Mouse (Mus musculus) left cerebral cortex, adult 8-10 months (tissue): ENCODE data around the gene Cep104. TPM values are rescaled to one million over a fixed set of nuclear protein-coding genes. Genes with fewer than 3 reads are reported as not detected.
A peak's percentile ranks its signal among the peaks of the same experiment; 100 is the strongest.

Experiments
- DNase-seq, 2 experiments: peaks; one replicate each; pipeline ENCODE4 v3.0.0; 2022; ENCODE audit warnings: low spot score in 2 of 2
- total RNA-seq, 4 experiments: library from RNA; stranded (reverse); gene quantifications; 2 replicates each; pipeline ENCODE4 v1.2.4; 2022

Gene Cep104
- total RNA-seq, 4 experiments from 2014 or later = 28.4 to 35.3 (median 32.8) TPM

DNA sequence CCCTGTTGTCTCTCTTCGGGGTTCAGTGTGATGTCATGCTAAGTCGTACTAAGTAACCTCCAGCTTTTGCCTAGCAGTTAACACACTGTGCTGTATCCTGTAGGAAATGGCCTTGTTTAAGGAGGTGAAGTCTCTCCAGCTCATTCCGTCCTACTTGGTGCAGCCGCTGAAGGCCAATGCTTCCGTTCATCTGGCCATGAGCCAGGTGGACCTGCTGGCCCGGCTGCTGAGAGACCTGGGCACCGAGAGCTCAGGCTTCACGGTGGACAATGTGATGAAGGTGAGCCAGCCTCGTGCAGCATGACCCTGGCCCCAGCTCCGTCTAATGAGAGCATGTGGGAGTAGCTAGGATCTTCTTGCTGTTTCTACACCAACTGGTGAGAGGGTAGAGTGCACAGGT is 17.7 kb downstream of the Cep104 start:
- no peak for DNase-seq

- no peak for DNase-seq
These were observed 18.5 kb downstream of the Cep104 start for GRCm38 (mm10) chr4:153993505-153993904.

- peak in 1 of 2 experiments; percentile 42 for DNase-seq
These were observed 30.5 kb downstream of the Cep104 start for GRCm38 (mm10) chr4:154005488-154005887.

DNA sequence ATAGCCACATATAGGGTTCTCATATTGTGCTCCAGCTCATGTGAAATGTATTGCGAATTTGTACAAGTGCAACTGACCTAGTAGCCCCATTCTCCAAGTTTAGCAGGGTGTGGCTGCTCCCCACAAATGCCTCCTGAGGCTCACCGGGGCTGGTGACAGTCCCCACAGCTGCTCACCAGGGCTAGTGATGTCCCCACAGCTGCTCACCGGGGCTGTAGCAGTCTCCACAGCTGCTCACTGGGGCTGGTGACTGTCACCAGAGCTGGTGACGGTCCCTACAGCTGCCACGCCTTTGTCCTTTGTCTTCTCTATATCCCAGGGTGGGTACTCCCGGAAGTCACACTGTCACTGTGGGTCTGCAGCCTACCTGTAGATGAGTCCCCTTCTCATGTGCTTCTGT is 31.3 kb downstream of the Cep104 start:
- no peak for DNase-seq

DNA sequence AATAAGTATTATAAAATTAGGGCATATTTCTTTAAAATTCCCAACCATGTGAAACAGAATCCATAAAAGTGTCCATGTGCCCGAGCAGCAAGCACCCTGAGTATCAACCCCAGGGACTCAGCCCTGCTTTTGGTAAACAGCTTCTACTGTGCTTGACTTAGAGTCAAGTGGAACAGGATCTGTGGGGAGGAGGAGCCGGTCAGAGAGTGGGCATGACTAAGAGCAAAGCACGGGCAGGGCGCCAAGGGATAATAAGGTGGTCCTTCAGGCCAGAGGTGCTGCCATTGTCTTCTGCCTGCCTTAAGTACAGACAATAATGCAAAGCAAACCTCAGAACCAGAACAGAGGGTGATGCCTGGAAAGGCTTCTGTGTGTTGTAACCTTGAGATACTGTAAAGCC is 32.8 kb downstream of the Cep104 start:
- DNase-seq = no peak

- no peak for DNase-seq
These were observed 36.1 kb downstream of the Cep104 start for GRCm38 (mm10) chr4:154010907-154011645.

DNA sequence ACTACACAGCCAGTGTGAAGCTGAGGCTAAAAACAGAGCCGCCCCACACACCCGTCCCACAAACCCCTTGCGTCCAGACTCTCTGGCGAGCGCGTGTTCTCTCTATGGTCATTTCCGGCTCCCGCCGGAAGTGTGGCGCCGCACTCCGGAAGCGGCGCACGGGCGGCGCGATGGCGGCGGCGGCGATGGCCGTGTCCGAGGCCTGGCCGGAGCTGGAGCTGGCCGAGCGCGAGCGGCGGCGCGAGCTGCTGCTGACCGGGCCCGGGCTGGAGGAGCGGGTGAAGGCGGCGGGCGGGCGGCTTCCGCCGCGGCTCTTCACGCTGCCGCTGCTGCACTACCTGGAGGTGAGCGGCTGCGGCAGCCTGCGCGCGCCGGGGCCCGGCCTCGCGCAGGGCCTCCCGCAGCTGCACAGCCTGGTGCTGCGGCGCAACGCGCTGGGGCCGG is 36.7 kb downstream of the Cep104 start, which contains the start of gene Lrrc47:
TSS of gene Lrrc47 (plus strand) at position 86 of the 444 bp plus-strand sequence.
- peak; percentile 72 to 81 for DNase-seq

- no peak for DNase-seq
These were observed 37.3 kb downstream of the Cep104 start for GRCm38 (mm10) chr4:154012132-154012882.

DNA sequence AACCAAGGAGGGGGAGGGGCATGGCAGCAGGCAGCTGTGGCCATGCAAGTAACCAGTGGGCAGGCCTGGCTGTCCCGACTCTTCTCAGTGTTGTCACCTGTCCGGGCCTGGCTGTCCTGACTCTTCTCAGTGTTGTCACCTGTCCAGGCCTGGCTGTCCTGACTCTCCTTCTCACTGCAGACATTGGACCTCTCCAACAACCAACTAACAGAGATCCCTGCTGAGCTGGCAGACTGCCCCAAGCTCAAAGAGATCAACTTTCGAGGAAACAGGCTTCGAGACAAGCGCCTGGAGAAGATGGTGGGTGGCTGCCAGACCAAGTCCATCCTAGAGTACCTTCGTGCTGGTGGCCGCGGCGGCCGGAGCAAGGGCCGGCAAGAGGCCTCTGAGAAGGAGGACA is 40.5 kb downstream of the Cep104 start:
- no peak for DNase-seq

DNA sequence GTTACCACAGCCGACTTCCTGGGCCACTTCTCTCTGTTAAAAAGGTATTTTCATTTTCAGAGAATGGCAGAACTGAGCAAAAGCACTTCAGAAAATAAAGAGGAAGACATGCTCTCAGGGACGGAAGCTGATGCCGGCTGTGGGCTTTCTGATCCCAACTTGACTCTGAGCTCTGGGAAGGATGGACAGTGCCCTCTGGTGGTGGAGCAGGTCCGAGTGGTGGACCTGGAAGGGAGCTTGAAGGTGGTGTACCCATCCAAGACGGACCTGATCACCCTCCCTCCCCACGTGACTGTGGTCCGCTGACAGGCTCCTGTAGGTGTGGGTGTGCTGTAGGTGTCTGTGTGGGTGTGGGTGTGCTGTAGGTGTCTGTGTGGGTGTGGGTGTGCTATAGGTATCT is 44.6 kb downstream of the Cep104 start:
- peak in 1 of 2 experiments; percentile 48 for DNase-seq

DNA sequence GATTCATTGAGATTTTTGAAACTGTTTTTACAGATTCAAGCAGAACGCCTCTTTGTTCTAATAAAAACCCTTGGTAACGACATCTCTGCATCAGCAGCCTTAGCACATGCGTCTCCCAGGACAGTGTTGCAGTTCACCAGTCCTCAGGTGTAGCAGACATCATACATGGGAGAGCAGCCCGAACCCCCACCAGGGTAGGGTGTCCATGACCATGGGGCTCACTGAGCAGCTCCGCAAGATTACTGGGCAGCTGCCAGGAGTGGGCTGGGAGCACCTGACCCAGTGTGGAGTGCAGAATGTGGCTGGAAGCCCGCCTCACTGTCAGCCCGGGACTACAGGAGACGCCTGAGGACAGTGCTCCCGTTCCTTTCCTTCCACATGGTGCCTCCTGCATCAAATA is 46.4 kb downstream of the Cep104 start:
- no peak for DNase-seq

DNA sequence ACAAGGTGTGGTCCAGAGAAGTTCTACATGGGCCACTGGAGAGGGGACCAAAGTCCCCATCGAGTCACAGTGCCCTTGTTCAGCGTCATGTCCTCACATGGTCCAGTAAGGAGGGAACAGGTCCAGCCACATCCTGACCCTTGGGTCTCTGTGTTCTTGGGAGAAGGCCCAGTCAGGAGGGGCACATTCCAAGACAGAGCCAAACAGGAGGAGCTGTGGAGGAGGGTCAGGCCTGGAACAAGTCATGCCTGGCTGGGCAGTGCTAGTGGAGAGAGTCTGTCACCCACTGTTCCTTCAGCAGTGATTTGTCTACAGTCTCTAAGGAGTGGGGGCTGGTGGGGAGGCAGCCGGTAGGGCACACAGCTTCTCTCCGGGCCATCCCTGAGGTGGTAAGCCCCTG is 47.4 kb downstream of the Cep104 start:
- no peak for DNase-seq

GRCm38 (mm10) chr4:154022844-154023243 is 47.9 kb downstream of the Cep104 start:
- no peak for DNase-seq

- peak in 1 of 2 experiments; percentile 71 for DNase-seq
These were observed 49.0 kb downstream of the Cep104 start for GRCm38 (mm10) chr4:154023754-154024601.

- peak in 1 of 2 experiments; percentile 49 for DNase-seq
These were observed 49.9 kb downstream of the Cep104 start for GRCm38 (mm10) chr4:154024729-154025521.

DNA sequence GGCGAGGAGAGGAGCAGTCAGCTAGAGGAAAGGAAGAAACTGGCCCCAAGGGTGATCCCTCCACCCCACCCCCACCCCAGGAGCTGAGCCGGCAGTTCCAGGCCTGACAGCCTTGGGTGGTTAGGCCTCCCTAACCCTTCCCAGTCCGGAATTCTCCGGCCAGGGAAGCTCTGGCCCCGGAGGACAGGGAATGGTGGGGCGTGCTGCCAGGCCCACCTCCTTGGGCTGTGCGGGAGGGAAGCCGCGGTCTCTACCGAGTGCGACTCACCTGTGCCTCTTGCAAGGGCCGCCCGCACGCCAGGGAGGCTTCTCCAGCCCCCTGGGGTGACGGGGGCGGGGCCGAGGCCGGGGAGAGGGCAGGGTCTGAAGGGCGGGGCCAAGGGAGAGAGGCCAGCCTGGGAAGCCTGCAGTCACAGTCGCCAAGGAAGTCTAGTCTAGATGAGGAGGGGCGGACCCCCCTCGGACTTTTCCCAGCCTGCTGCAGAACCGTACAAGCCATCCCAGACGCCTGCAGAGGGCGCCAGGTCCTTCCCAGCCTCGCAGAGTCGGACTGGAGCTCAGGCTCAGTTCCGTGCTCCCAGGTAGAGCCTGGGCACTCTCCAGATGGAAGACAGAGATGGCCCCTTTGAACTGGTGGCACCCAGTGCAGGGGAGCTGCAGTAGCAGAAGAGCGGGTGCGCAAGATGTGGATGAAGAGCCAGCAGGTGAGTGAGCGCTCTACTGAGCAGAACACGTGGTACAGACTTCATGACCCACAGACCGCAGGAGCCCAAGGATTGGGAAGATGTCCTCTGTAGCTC is 50.8 kb downstream of the Cep104 start, which contains the start of gene Smim1:
TSS of gene Smim1 (minus strand) at position 590 of the 800 bp plus-strand sequence.
- peak in 1 of 2 experiments; percentile 65 for DNase-seq

DNA sequence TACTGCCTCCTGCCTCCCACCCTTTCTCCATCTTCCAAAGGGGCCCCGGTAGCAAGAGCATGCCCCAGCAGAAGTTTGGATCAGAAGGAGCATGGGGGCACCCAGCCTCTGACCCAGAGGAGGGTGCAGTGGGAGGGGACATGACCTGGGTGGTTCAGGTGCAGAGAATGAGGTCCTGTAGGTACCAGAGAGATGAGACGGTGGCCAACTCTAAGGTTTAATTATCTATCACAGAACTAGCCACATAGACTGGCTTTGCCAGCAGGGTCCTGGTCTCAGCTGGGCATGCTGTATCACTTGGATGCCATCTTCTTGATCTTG is 51.4 kb downstream of the Cep104 start:
- DNase-seq = no peak

GRCm38 (mm10) chr4:154028066-154028465 is 53.1 kb downstream of the Cep104 start:
- DNase-seq = no peak

DNA sequence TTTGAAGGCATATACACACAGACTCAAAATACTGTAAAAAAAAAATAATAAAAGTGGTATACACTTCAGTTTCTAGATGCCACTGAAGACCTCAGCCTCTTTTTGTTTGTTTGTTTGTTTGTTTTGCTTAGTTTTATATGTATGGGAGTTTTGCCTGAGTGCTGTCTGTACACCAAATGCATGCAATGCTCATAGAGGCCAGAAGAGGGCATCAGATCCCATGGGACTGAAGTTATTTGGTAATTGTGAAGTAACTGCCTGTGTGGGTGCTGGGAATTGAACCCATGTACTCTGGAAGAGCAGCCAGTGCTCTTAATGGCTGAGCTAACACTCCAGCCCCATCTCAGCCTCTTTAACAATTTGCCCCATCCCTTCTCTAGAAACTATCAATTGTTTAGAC is 53.7 kb downstream of the Cep104 start:
- no peak for DNase-seq

- no peak for DNase-seq
These were observed 62.1 kb downstream of the Cep104 start for GRCm38 (mm10) chr4:154037123-154037522.
